Mouse (Mus musculus): Measurements from ENCODE around the gene Errfi1. TPM values are rescaled to one million over a fixed set of nuclear protein-coding genes. Genes with fewer than 3 reads are reported as not detected.
A peak's percentile ranks its signal among the peaks of the same experiment; 100 is the strongest.

Gene Errfi1
- polyA plus RNA-seq, 1 experiment from 2014 or later = 28.8 TPM

DNA sequence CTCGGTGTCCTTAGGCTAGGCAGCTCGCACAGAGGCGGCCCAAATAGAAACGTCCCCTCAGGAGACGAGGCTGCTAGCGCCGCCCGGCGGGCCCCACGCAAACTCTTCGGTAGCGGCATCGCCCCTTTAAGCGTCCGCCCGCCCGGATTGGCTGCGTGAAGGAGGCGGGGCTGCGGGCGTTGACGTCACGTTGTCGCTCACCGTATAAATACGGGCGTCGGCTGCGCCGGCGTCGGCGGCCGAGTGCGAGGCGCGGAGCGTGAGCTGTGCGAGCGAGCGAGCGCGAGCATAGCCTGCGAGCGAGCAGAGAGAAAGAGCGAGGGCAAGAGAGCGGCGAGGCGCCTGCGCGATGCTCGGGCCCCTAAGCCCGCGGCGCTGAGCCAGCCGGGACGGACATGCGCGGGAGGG lies 1.1 kb downstream of the Errfi1 start:
- H3K27me3 ChIP-seq (replicated peaks; ENCODE audit: control insufficient read depth, insufficient read depth, low read length) = no peaks in the 10 kb centered on the region
- DNase-seq (ENCODE audit: low spot score) (peak; percentile 99), ATAC-seq (replicated peaks; ENCODE audit: low FRiP score, low TSS enrichment, low read depth) (peak; percentile 92)
- H3K9ac ChIP-seq (ENCODE audit: low read length) = peak overlapping the region; percentile 97
- H3K4me2 ChIP-seq (ENCODE audit: low read length) = peak overlapping the region; percentile 86
- H3K4me3 ChIP-seq (ENCODE audit: low read depth, low read length) = peak overlapping the region; percentile 75
- WGBS = under 1% methylated on average over 59 of the region's 59 CpGs
- peaks cover 16% of the 10 kb centered on the region for H3K4me1 ChIP-seq (replicated peaks; ENCODE audit: control insufficient read depth, insufficient read depth, low read length)
- no peaks in the 10 kb centered on the region for H3K36me3 ChIP-seq (ENCODE audit: control insufficient read depth, insufficient read depth, low read length)
- peak overlapping the region; percentile 99 for H3K27ac ChIP-seq (ENCODE audit: low read depth)
- no peaks in the 10 kb centered on the region for H3K9me3 ChIP-seq (ENCODE audit: control insufficient read depth, low read length)

DNA sequence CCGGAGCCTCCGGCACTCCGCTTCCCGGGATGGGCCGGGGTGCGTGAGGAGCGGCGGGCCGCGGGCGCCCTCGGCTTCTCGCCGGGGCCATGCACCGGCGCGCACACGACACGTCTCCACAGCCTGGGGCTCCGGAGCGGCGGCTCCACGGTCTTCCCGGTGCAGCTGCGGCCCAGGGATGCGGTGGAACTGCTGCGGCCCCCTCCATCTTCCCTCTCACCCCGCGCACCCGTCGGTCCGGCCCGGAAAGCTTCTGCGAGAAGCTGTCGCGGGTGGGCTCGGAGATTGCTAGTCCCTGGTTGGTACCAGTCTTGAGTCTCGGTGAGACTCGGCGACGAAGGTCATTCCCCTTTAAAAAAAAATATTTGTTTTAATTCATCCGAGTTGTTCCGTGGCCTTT lies 1.6 kb downstream of the Errfi1 start:
- Histone ChIP-seq H3K9ac (ENCODE audit: low read length) (peak overlapping the region; percentile 97), H3K4me2 (ENCODE audit: low read length) (peak overlapping the region; percentile 86), H3K27ac (ENCODE audit: low read depth) (peak overlapping the region; percentile 99), H3K4me1 (replicated peaks; ENCODE audit: control insufficient read depth, insufficient read depth, low read length) (peaks cover 17% of the 10 kb centered on the region), H3K4me3 (ENCODE audit: low read depth, low read length) (peak overlapping the region; percentile 75), H3K9me3 (ENCODE audit: control insufficient read depth, low read length) (no peaks in the 10 kb centered on the region), H3K27me3 (replicated peaks; ENCODE audit: control insufficient read depth, insufficient read depth, low read length) (no peaks in the 10 kb centered on the region), H3K36me3 (ENCODE audit: control insufficient read depth, insufficient read depth, low read length) (no peaks in the 10 kb centered on the region)
- no peak for ATAC-seq (replicated peaks; ENCODE audit: low FRiP score, low TSS enrichment, low read depth)
- DNase-seq (ENCODE audit: low spot score) = no peak
- 1% methylated on average over 26 of the region's 43 CpGs for WGBS

- H3K4me3 ChIP-seq (ENCODE audit: low read depth, low read length) = no peak overlapping the region
- ATAC-seq (replicated peaks; ENCODE audit: low FRiP score, low TSS enrichment, low read depth) (no peak), DNase-seq (ENCODE audit: low spot score) (no peak)
- H3K27ac ChIP-seq (ENCODE audit: low read depth) = no peak overlapping the region
- H3K9me3 ChIP-seq (ENCODE audit: control insufficient read depth, low read length) = no peaks in the 10 kb centered on the region
- 60% methylated on average over 4 of the region's 4 CpGs for WGBS
- peaks cover 19% of the 10 kb centered on the region for H3K4me1 ChIP-seq (replicated peaks; ENCODE audit: control insufficient read depth, insufficient read depth, low read length)
- H3K36me3 ChIP-seq (ENCODE audit: control insufficient read depth, insufficient read depth, low read length) = peaks cover 4% of the 10 kb centered on the region
- no peaks in the 10 kb centered on the region for H3K27me3 ChIP-seq (replicated peaks; ENCODE audit: control insufficient read depth, insufficient read depth, low read length)
- no peak overlapping the region for H3K4me2 ChIP-seq (ENCODE audit: low read length)
- no peak overlapping the region for H3K9ac ChIP-seq (ENCODE audit: low read length)
Observed at GRCm38 (mm10) chr4:150860526-150860925, 6.8 kb downstream of the Errfi1 start.

DNA sequence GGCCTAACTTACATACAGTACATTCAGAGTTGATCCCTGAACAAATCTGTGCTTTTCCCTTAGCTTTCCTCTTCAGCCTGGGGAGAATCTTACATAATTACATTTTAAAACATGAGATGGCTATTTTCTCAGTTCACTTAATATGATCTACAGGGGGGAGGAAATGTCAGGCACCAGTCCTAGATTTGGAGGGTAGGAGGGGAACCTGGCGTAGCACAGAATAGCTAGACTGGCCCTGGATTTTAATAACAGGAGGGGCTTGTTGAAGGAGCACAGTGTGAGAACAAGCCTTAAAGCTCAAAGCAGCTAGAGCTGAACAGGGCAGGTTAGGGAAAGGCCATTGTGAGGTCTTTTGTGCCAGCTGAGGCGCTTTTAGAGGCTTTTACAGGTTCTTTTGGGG lies 7.4 kb downstream of the Errfi1 start:
- H3K36me3 ChIP-seq (ENCODE audit: control insufficient read depth, insufficient read depth, low read length) = peaks cover 11% of the 10 kb centered on the region
- WGBS = 86% methylated on average over 2 of the region's 2 CpGs
- DNase-seq (ENCODE audit: low spot score) (no peak), ATAC-seq (replicated peaks; ENCODE audit: low FRiP score, low TSS enrichment, low read depth) (no peak)
- H3K4me1 ChIP-seq (replicated peaks; ENCODE audit: control insufficient read depth, insufficient read depth, low read length) = peaks cover 16% of the 10 kb centered on the region
- no peak overlapping the region for H3K4me2 ChIP-seq (ENCODE audit: low read length)
- no peak overlapping the region for H3K9ac ChIP-seq (ENCODE audit: low read length)
- no peaks in the 10 kb centered on the region for H3K9me3 ChIP-seq (ENCODE audit: control insufficient read depth, low read length)
- H3K4me3 ChIP-seq (ENCODE audit: low read depth, low read length) = no peak overlapping the region
- H3K27ac ChIP-seq (ENCODE audit: low read depth) = no peak overlapping the region
- no peaks in the 10 kb centered on the region for H3K27me3 ChIP-seq (replicated peaks; ENCODE audit: control insufficient read depth, insufficient read depth, low read length)

DNA sequence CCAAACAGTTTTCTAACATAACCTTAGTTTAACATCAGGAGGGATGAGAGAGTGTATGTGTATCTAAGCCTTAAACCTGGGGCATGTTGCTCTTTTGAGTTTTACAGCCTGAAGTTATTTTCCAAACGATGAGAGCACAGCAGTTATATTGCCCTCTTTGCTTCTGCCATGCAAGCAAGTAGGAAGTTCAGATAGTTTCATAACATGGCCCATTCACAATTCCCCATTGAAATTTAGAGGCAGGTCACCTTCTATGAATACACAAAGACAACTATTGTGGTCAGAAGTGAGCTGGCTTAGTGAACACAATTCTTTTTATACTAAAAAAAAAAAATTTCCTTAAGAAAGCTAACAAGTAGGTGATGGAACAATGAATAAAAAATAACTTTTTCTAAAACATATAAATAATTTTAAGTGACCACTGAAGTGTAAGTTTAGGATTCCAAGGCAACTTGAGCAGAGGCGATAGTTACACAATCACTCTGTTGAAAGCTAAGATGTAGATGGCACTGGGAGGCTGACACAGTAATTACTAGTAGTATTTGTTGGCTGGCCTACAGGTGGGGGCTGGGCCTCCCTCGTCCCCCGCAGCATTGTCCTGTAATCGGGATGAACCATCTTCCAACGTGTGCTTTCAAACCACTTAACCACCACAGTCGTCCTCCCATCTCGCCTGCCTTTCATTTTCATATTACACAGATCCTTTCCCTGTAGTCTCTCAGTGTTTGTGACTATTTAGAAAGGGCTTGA lies 9.1 kb downstream of the Errfi1 start:
- Histone ChIP-seq H3K9ac (ENCODE audit: low read length) (no peak overlapping the region), H3K4me2 (ENCODE audit: low read length) (no peak overlapping the region), H3K4me1 (replicated peaks; ENCODE audit: control insufficient read depth, insufficient read depth, low read length) (peaks cover 8% of the 10 kb centered on the region), H3K27me3 (replicated peaks; ENCODE audit: control insufficient read depth, insufficient read depth, low read length) (no peaks in the 10 kb centered on the region), H3K9me3 (ENCODE audit: control insufficient read depth, low read length) (no peaks in the 10 kb centered on the region), H3K27ac (ENCODE audit: low read depth) (no peak overlapping the region), H3K4me3 (ENCODE audit: low read depth, low read length) (no peak overlapping the region), H3K36me3 (ENCODE audit: control insufficient read depth, insufficient read depth, low read length) (peaks cover 27% of the 10 kb centered on the region)
- DNase-seq (ENCODE audit: low spot score) = no peak
- no peak for ATAC-seq (replicated peaks; ENCODE audit: low FRiP score, low TSS enrichment, low read depth)
- 58% methylated on average over 8 of the region's 8 CpGs for WGBS

- Histone ChIP-seq H3K27me3 (replicated peaks; ENCODE audit: control insufficient read depth, insufficient read depth, low read length) (no peaks in the 10 kb centered on the region), H3K27ac (ENCODE audit: low read depth) (no peak overlapping the region), H3K4me2 (ENCODE audit: low read length) (no peak overlapping the region), H3K4me1 (replicated peaks; ENCODE audit: control insufficient read depth, insufficient read depth, low read length) (peaks cover 11% of the 10 kb centered on the region), H3K36me3 (ENCODE audit: control insufficient read depth, insufficient read depth, low read length) (peaks cover 38% of the 10 kb centered on the region), H3K9me3 (ENCODE audit: control insufficient read depth, low read length) (no peaks in the 10 kb centered on the region), H3K4me3 (ENCODE audit: low read depth, low read length) (no peak overlapping the region), H3K9ac (ENCODE audit: low read length) (no peak overlapping the region)
- DNase-seq (ENCODE audit: low spot score) (no peak), ATAC-seq (replicated peaks; ENCODE audit: low FRiP score, low TSS enrichment, low read depth) (no peak)
Observed at GRCm38 (mm10) chr4:150865371-150865770, 11.7 kb downstream of the Errfi1 start.

GRCm38 (mm10) chr4:150866069-150866468 lies 12.3 kb downstream of the Errfi1 start:
- DNase-seq (ENCODE audit: low spot score) (no peak), ATAC-seq (replicated peaks; ENCODE audit: low FRiP score, low TSS enrichment, low read depth) (no peak)
- H3K27me3 ChIP-seq (replicated peaks; ENCODE audit: control insufficient read depth, insufficient read depth, low read length) = no peaks in the 10 kb centered on the region
- H3K4me2 ChIP-seq (ENCODE audit: low read length) = no peak overlapping the region
- H3K9me3 ChIP-seq (ENCODE audit: control insufficient read depth, low read length) = no peaks in the 10 kb centered on the region
- peaks cover 38% of the 10 kb centered on the region for H3K36me3 ChIP-seq (ENCODE audit: control insufficient read depth, insufficient read depth, low read length)
- H3K4me3 ChIP-seq (ENCODE audit: low read depth, low read length) = no peak overlapping the region
- WGBS = 92% methylated on average over 11 of the region's 11 CpGs
- peaks cover 10% of the 10 kb centered on the region; the same call in 1 of the 2 replicates for H3K4me1 ChIP-seq (replicated peaks; ENCODE audit: control insufficient read depth, insufficient read depth, low read length)
- no peak overlapping the region for H3K27ac ChIP-seq (ENCODE audit: low read depth)
- no peak overlapping the region for H3K9ac ChIP-seq (ENCODE audit: low read length)

- Histone ChIP-seq H3K36me3 (ENCODE audit: control insufficient read depth, insufficient read depth, low read length) (peaks cover 38% of the 10 kb centered on the region), H3K27me3 (replicated peaks; ENCODE audit: control insufficient read depth, insufficient read depth, low read length) (no peaks in the 10 kb centered on the region), H3K4me1 (replicated peaks; ENCODE audit: control insufficient read depth, insufficient read depth, low read length) (peaks cover 14% of the 10 kb centered on the region), H3K27ac (ENCODE audit: low read depth) (no peak overlapping the region), H3K9ac (ENCODE audit: low read length) (no peak overlapping the region), H3K9me3 (ENCODE audit: control insufficient read depth, low read length) (no peaks in the 10 kb centered on the region), H3K4me2 (ENCODE audit: low read length) (no peak overlapping the region), H3K4me3 (ENCODE audit: low read depth, low read length) (no peak overlapping the region)
- ATAC-seq (replicated peaks; ENCODE audit: low FRiP score, low TSS enrichment, low read depth) (no peak), DNase-seq (ENCODE audit: low spot score) (no peak)
- 94% methylated on average over 12 of the region's 12 CpGs for WGBS
Observed at GRCm38 (mm10) chr4:150866494-150866893, 12.8 kb downstream of the Errfi1 start.

DNA sequence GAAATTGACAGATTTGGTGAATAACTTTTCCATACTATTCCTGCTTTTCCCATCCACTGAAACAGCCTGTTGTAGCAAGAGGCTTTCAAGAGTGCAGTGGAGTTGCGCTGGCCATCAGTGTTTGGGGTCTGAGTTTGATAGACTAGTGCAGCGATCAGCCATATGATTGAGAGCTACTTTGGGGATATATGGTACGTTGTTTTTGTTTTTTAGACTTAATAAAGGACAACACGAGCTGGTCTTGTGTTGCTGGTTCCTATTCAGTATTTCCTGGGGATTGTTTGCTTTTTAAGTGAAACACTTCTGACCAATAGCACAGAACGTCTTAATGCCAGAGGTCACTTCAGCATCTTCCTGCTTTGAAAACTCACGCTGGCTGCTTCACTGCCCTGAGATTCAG lies 14.4 kb downstream of the Errfi1 start:
- Histone ChIP-seq H3K9me3 (ENCODE audit: control insufficient read depth, low read length) (no peaks in the 10 kb centered on the region), H3K4me3 (ENCODE audit: low read depth, low read length) (no peak overlapping the region), H3K9ac (ENCODE audit: low read length) (no peak overlapping the region), H3K4me1 (replicated peaks; ENCODE audit: control insufficient read depth, insufficient read depth, low read length) (peaks cover 25% of the 10 kb centered on the region), H3K27ac (ENCODE audit: low read depth) (no peak overlapping the region), H3K27me3 (replicated peaks; ENCODE audit: control insufficient read depth, insufficient read depth, low read length) (no peaks in the 10 kb centered on the region), H3K4me2 (ENCODE audit: low read length) (no peak overlapping the region), H3K36me3 (ENCODE audit: control insufficient read depth, insufficient read depth, low read length) (peaks cover 38% of the 10 kb centered on the region)
- ATAC-seq (replicated peaks; ENCODE audit: low FRiP score, low TSS enrichment, low read depth) (no peak), DNase-seq (ENCODE audit: low spot score) (no peak)
- 73% methylated on average over 6 of the region's 6 CpGs for WGBS
